Mouse (Mus musculus): ENCODE data around the gene Plekha1. TPM values are rescaled to one million over a fixed set of nuclear protein-coding genes. Genes with fewer than 3 reads are reported as not detected.

The Plekha1 gene
- total RNA-seq, 2 experiments from 2014 or later, result 46.7 to 51.4 TPM

DNA sequence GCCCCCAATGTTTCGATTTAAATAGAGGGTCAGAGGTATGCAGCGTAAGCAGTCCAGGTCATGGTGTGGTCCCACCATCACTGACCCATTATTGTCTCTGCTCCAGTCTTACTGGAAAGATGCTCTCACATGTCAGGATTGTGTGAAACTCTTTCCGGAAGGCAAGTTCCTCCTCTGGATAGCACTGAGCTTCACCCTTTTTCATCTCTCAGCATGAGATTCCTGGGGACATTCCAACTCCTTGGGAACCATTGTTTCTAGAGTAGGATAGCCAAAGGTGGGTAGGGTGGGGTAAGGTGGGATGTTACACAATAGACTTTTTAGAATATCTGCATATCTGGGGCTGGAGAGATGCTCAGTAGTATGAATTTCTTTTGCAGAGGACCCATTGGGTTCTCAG is 80.2 kb downstream of the Plekha1 start:
- no peak for DNase-seq
- intact Hi-C loops (cut with DNase I), result no loop called here

DNA sequence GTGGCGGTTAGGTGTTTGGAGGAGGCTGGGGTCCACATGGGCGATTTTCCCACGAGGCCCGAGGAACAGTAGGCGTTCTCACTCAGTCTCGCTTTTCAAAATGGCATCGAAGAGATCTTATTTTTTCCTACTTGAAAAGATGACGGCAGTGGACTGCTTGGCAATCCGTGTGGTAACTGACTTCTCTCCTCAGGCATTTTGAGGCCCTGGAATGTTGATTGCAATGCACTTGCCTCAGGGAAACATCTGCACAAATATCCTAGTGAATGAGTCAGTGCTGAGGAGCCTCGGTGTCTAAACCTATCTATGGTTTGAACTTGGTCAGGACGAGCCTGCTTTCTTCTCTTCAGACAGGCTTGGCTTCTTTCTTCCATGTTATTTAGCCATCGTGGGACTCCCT is 80.7 kb downstream of the Plekha1 start:
- DNase-seq, result no peak
- intact Hi-C loops (cut with DNase I), result no loop called here

DNA sequence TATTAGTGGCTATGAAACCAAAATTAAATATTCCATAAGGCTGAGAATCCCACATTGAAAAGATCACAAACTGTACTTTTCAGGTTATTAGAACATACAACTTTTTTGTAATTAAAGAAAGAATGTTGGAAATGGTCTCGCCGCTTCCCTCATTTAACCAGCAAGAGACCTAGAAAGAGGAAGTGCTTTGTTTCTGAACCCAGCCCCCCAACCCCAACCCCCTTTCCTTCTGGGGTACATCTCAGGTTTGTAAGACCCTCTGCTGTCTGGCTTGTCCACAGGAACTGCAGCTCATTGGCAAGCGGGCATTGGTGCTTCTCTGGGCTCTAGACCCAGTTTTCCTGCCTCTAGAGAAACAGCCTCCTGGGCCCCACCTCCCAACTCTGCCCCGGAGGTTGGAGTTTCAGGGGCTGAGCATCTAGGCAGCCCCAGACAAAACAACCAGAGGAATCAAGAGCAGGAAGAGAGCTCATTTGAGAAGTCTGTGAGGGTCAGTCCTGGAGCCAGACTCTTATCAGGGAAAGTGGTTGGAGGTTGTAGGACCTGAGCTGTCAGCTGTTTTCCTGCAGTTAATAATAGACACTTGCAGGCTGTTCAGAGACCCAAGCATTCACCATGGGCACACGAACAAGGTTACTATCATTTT is 83.1 kb downstream of the Plekha1 start:
- no peak for DNase-seq
- intact Hi-C loops (cut with DNase I), result no loop called here

DNA sequence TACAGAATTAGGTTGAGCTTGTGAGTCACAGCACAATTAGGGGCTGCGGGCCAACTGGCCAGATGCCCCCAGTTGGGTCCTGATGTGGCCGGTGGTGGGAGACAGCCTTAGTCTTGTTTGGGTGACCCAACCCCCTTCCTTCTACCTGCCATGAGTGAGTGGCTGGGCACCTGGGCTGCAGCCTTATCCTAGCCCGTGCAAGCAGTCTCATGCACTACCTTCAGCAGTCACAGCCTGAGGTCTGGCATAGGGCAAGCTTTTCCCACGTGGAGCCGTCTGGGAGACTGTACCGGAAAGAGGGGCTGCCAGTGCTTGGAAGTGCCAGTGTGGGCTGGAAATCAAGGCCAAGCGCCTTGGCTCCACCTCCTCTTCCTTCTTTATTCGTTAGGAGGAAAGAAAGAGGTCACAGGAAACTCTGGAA is 83.8 kb downstream of the Plekha1 start:
- peak; percentile 63 to 71 for DNase-seq
- intact Hi-C loops (cut with DNase I), result no loop called here

DNA sequence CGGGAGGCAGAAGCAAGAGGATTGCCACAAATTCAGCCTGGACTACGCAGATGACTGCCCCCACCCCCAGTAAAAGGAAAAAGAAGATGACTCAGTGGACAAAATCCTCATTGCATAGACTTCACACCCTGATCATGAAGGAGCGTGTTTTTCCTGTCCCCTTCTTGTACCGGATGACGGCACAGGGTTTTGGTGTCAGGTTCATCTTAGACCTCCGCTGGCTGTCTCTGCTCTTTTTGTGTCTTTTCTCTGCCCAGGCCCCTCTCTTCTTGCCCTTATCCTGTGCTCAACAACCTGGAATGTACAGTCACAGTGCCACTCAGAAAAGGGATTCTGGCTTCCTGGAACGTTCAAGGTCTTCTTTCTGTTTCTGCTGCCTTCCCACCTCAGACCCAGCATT is 84.9 kb downstream of the Plekha1 start:
- intact Hi-C loops (cut with DNase I), result no loop called here
- no peak for DNase-seq

DNA sequence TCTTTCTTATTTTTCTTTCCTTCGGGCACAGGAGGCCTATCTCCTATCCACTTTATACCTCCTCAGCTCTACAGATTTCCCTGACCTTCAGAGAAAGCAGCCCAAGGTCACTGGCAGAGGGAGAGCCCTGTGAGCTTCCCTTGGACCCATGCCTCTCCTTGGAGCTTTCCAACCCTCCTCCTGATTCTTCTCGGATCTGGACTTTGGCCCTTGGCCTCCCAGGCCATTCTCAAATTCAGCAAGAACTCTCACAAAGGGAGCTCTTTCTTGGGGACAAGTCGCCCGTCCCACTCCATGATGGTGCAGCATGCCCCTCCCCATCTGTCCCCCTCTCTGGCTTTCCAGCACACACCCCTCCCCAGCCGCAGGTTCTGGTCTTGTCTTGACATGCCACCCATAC is 85.4 kb downstream of the Plekha1 start:
- no peak for DNase-seq
- intact Hi-C loops (cut with DNase I), result no loop called here

DNA sequence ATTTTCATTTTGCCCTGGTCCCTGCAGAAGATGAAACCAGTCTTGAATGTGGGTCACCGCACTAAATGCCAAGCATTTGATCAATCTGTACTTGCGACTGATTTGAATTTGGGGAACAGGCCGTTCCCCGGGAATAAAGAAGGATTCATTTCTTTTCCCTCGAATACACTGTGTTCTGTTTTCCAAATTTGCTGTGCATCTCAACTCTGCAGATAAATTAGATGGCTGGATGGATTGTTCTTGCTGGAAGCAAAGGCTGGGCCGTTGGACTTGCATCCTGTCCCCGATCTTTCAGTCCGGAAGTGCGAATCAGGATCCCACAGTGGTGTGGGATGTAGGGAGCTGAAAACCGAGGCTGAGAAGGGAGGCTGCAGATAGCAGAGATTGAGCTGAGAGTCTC is 87.8 kb downstream of the Plekha1 start:
- intact Hi-C loops (cut with DNase I), result no loop called here
- no peak for DNase-seq

DNA sequence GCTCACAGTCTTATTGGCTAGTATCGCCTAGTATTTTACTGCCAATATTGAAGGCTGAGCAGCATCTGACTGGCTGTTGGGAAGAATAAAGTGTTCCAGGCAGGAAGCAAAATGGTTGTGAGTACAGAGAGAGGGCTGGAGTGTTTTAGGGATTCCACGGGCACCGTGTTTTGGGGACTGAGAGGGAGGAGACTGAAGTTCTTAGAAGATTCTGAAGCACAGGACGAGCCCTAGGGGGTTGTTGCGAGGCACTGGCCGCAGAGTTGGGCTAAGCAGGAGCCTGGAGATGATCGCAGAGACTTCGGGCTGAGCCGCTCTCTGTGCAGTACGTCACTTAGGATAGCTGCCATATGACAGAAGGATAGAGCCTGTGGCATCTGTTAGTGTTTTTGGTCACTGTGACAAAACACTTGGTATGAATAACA is 88.6 kb downstream of the Plekha1 start:
- intact Hi-C loops (cut with DNase I), result no loop called here
- DNase-seq, result no peak

DNA sequence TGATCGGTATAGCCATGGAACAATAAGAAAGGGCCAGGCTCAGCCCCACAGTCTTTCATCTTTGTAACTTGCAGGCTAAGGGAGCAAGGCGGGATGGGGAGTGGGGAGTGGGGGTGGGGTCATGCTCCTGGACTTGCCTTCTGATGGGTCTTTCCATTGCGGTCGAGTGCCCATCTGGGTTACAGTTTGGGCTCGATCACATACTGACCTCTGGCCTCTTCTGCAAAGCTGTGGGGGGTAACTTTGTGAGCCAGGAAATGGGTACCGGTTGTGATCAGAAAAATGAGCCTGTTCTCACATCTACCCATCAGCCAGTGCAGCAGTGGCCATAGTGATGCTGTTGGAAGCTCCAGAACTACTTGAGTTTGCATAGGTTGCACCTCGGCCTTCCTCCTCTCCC is 93.0 kb downstream of the Plekha1 start:
- DNase-seq, result no peak
- intact Hi-C loops (cut with DNase I), result no loop called here

DNA sequence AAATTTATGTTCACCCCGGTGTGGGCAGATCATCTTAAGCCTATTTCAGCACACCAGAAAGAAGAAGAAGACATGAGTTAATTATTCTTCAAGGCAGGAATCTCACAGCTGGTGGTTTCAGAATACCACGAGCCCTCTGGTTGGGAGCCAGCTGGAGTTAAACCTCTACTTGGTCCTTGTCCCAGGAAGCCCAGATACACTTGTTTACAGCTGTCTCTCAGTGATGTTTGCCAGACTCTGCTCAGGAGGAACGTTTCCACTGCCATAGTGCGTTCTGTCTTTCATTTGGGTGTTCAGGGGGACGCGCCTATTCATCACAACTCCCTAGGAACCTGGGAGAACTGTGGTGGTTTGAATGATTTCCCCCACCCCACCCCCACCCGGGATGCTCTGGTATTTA is 94.3 kb downstream of the Plekha1 start:
- intact Hi-C loops (cut with DNase I), result no loop called here
- DNase-seq, result peak; percentile 81 to 88

DNA sequence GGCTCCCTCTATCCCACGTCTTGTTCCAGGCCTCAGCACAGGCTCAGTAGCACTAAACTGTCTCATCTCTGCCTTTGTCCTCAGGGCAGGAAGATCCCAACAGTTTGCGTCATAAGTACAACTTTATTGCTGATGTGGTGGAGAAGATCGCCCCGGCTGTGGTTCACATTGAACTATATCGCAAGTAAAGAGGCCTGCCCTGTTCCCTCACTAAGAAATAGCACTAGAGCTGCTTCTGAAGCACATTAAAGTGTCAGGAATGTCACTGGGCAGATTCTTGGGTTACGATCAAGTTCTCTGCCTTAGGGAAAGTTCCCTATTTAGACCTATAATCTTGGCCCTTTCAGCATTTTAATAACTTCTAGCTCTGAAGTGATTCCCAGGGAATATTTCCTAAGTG is 95.9 kb downstream of the Plekha1 start:
- intact Hi-C loops (cut with DNase I), result no loop called here
- no peak for DNase-seq

Small RNAs within 50 kb of the gene (microRNA-seq; reads per million reads assigned to microRNA genes)
- gene Mir7061, result 0.27 to 0.48 reads per million in 2 experiments

Other genes starting within 250 kb of the Plekha1 start
- gene Btbd16, start 91.7 kb upstream of the Plekha1 start, total RNA-seq (2021), result under 1 TPM in 1 of 2 experiments, not detected in 1; 0.12 TPM
- 100 to 1,000 TPM; 151 to 162 TPM for gene Htra1, start 70.4 kb downstream of the Plekha1 start, total RNA-seq (2021)
- gene Dmbt1, start 166.3 kb downstream of the Plekha1 start, total RNA-seq (2021), result under 1 TPM in 1 of 2 experiments, not detected in 1; 0.12 TPM

Data from heart, postnatal 14 days (tissue).